Mouse (Mus musculus): ENCODE results near the gene Tmem143. TPM values are rescaled to one million over a fixed set of nuclear protein-coding genes. Genes with fewer than 3 reads are reported as not detected.

The Tmem143 gene
- polyA plus RNA-seq, 1 experiment, result 52.5 TPM

DNA sequence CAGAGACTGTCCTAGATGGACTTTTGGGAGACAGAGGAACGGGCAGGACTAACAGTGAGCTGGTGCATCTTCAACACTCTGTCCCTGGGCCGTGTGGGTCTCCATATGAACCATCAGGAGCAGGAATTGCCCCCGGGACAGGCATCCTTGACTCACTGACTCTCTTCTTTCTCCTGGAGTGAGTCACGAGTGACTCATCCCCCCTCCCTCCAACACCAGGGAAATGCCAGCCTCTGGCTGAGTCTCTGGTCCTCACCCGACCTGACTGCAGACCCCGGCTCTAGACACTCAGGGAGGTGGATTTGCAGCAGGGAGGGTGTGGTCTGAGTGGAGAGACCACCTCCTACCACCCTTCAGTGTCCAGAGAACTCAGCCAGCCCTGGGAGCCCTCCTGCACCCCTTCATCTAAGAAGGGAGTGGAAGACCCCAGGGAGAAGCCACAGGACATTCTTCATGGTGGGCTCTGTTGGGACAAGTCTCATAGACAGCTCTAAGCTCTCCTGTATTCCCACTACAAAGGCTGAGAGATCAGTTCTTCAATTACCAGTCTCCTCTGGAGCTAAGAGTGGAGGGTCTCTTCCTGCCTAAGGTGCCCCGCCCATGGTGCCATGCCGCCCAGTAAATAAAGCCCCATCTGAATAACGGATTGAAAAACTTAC lies 24.0 kb downstream of the Tmem143 start:
- WGBS, result 2% methylated on average over 9 of the region's 9 CpGs
- peak overlapping the region; percentile 84 for H3K27ac ChIP-seq (ENCODE audit: control insufficient read depth, insufficient read depth, low read length)
- H3K4me3 ChIP-seq (ENCODE audit: control insufficient read depth, insufficient read depth, low read length), result peak overlapping the region; percentile 64
- DNase-seq, result peak; percentile 36
- no peaks in the 10 kb centered on the region for H3K36me3 ChIP-seq (ENCODE audit: control insufficient read depth, insufficient read depth, low read length)
- no peak for TF ChIP-seq CTCF (IDR thresholded peaks at IDR 0.05; ENCODE audit: borderline replicate concordance, control insufficient read depth, extremely low read depth, insufficient read depth, low read length, poor library complexity)
- TF ChIP-seq POLR2A (IDR thresholded peaks at IDR 0.05; ENCODE audit: control insufficient read depth, extremely low read depth, insufficient read depth, low read length, poor library complexity), result no peak
- peaks cover 66% of the 10 kb centered on the region for H3K4me1 ChIP-seq (replicated peaks; ENCODE audit: control insufficient read depth, insufficient read depth, low read length)
- no peaks in the 10 kb centered on the region for H3K27me3 ChIP-seq (ENCODE audit: control insufficient read depth, insufficient read depth, low read length)

DNA sequence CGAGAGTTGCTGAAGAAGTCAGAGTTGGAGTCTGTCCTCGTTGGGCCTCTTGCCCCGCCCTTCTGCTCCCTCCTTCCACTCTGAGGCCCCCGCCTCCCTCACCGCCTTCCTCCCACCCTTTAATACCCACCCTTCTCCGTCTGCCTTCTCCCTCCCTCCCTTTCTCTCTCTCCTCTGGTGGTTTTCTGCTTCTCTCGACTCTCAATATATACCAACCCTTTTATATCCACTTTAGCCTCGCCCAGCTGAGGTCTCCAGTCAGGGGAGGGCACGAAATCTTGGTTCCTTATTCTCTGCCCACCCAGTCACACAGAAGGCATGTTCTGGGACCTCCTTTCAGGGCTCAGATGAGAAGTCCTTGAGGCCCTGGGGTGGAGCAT lies 24.5 kb downstream of the Tmem143 start, which contains the start of gene Emp3:
Emp3 (minus strand) TSS at position 163 of the 380 bp plus-strand sequence.
- Histone ChIP-seq H3K27me3 (ENCODE audit: control insufficient read depth, insufficient read depth, low read length) (no peaks in the 10 kb centered on the region), H3K36me3 (ENCODE audit: control insufficient read depth, insufficient read depth, low read length) (no peaks in the 10 kb centered on the region), H3K4me1 (replicated peaks; ENCODE audit: control insufficient read depth, insufficient read depth, low read length) (peaks cover 61% of the 10 kb centered on the region), H3K4me3 (ENCODE audit: control insufficient read depth, insufficient read depth, low read length) (peak within 1 kb of the TSS; percentile 64), H3K27ac (ENCODE audit: control insufficient read depth, insufficient read depth, low read length) (peak within 1 kb of the TSS; percentile 84)
- TF ChIP-seq CTCF (IDR thresholded peaks at IDR 0.05; ENCODE audit: borderline replicate concordance, control insufficient read depth, extremely low read depth, insufficient read depth, low read length, poor library complexity) (no peak), POLR2A (IDR thresholded peaks at IDR 0.05; ENCODE audit: control insufficient read depth, extremely low read depth, insufficient read depth, low read length, poor library complexity) (0 out of 2 replicates have a peak, but pooled peaks have one; percentile 13)
- DNase-seq, result peak; percentile 74
- WGBS, result 4% methylated on average over 9 of the region's 9 CpGs

DNA sequence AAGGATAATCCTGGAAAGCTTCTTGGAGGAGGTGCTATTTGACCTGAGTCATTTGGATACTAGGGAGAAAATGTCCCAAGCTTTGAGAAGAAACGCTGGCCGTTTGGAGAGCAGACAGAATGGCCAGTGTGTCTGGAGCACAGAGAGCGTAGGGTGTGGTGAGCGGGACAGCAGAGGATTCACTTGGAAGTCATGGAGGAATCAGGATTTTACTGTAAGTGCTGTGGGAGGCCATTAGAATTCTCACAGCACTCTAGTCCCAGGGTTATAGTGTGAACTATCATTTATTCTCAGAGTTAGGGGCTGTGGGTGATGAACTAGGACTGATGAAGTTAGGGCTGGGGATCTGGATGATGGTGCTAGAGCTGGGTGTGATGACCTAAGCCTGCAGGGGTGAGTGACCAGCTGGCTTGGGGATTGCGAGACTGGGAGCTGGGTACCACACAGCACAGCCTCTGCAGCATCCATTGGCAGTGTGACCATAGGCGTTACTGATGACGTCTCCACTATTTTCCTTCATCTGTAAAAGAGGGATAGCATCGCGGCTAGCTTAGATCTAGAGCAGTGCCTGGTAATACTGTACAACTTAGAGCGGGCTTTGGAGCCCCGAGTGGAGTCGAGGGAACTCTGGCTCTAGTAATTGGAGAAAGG lies 25.3 kb downstream of the Tmem143 start:
- Histone ChIP-seq H3K27ac (ENCODE audit: control insufficient read depth, insufficient read depth, low read length) (peak overlapping the region; percentile 80), H3K36me3 (ENCODE audit: control insufficient read depth, insufficient read depth, low read length) (no peaks in the 10 kb centered on the region), H3K27me3 (ENCODE audit: control insufficient read depth, insufficient read depth, low read length) (no peaks in the 10 kb centered on the region), H3K4me1 (replicated peaks; ENCODE audit: control insufficient read depth, insufficient read depth, low read length) (peaks cover 57% of the 10 kb centered on the region), H3K4me3 (ENCODE audit: control insufficient read depth, insufficient read depth, low read length) (no peak overlapping the region)
- DNase-seq, result no peak
- TF ChIP-seq CTCF (IDR thresholded peaks at IDR 0.05; ENCODE audit: borderline replicate concordance, control insufficient read depth, extremely low read depth, insufficient read depth, low read length, poor library complexity), result no peak
- no peak for TF ChIP-seq POLR2A (IDR thresholded peaks at IDR 0.05; ENCODE audit: control insufficient read depth, extremely low read depth, insufficient read depth, low read length, poor library complexity)
- WGBS, result 54% methylated on average over 12 of the region's 12 CpGs

DNA sequence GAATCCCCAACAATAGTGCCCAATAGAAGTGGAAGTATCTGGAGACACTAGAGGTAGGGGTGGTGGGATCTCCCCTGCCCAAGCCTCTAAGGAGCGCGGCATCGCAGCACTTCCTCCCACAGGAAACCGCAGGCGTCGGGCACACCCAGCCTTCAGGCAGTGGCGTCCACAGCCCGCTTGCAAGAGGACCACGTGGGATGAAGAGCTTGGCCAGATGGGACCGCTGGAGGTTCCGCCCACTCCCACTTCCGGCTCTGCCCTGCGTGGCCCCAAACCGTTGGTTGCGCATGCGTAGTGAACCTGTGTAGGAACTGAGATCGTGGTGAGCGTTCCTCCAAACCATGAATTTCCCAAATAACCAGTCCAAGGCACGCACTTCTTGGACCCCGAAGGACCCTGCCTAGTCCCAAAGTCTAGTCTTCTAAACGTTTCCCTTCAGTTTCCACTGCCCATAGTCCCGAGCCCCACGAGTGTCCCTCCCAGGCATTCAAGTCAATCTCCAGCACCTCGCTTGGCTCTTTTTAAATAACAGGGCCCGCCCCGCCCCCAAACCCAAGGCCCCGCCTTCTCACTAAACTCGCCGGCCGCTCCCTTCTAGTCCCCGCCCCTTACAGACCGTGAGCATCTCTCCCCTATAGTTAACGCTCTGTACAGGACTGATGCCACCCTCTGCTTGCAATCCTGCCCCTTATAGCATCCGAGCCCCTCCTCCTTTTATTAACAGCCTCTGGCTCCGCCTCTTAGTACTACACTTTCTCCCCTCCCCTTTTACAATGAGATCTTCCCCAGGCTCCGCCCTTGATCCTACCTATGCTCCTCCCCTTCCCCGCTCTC lies 26.4 kb downstream of the Tmem143 start:
- peaks cover 46% of the 10 kb centered on the region for H3K4me1 ChIP-seq (replicated peaks; ENCODE audit: control insufficient read depth, insufficient read depth, low read length)
- no peak for TF ChIP-seq CTCF (IDR thresholded peaks at IDR 0.05; ENCODE audit: borderline replicate concordance, control insufficient read depth, extremely low read depth, insufficient read depth, low read length, poor library complexity)
- peak; percentile 55; the same call in 1 of the 2 replicates for TF ChIP-seq POLR2A (IDR thresholded peaks at IDR 0.05; ENCODE audit: control insufficient read depth, extremely low read depth, insufficient read depth, low read length, poor library complexity)
- peak; percentile 93 for DNase-seq
- under 1% methylated on average over 37 of the region's 37 CpGs for WGBS
- H3K27ac ChIP-seq (ENCODE audit: control insufficient read depth, insufficient read depth, low read length), result peak overlapping the region; percentile 92
- no peaks in the 10 kb centered on the region for H3K36me3 ChIP-seq (ENCODE audit: control insufficient read depth, insufficient read depth, low read length)
- H3K27me3 ChIP-seq (ENCODE audit: control insufficient read depth, insufficient read depth, low read length), result no peaks in the 10 kb centered on the region
- H3K4me3 ChIP-seq (ENCODE audit: control insufficient read depth, insufficient read depth, low read length), result peak overlapping the region; percentile 51

DNA sequence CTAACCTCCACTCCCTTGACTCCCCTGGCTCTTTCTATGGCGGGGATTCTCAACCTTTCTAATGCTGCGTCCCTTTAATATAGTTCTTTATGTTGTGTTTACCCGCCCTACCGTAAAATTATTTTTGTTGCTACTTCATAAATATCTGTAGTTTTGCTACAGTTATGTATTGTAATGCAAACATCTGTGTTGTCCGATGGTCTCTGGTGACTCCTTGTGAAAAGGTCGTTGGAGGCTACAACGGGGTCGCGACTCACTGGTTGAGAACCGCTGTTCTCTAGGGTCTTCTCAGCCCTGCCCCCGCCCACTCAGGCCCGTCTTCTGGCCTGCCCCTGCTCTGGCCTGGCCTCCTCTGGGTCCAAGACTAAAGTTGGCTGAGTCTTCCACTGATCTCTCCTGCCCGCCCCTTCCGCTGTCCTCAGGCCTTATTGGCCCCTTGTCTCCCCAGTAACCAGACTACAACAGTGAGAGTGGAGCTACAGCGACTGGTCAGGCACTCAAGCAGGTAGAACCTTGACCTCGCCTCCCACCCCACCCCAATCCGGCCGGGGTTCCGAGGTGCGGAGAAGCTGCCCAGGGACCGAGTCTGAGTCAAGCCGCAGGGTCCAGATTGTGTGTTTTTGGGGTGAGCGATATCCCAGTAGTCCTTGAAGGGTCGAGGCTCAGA lies 27.2 kb downstream of the Tmem143 start, which contains the start of gene Ccdc114:
Ccdc114 (plus strand) TSS at position 311 of the 667 bp plus-strand sequence.
- H3K4me1 ChIP-seq (replicated peaks; ENCODE audit: control insufficient read depth, insufficient read depth, low read length), result peaks cover 44% of the 10 kb centered on the region
- no peak for TF ChIP-seq CTCF (IDR thresholded peaks at IDR 0.05; ENCODE audit: borderline replicate concordance, control insufficient read depth, extremely low read depth, insufficient read depth, low read length, poor library complexity)
- no peak for TF ChIP-seq POLR2A (IDR thresholded peaks at IDR 0.05; ENCODE audit: control insufficient read depth, extremely low read depth, insufficient read depth, low read length, poor library complexity)

More for the DNA sequence above, 27.2 kb downstream of the Tmem143 start, which contains the start of gene Ccdc114:
- Histone ChIP-seq H3K36me3 (ENCODE audit: control insufficient read depth, insufficient read depth, low read length) (no peaks in the 10 kb centered on the region), H3K4me3 (ENCODE audit: control insufficient read depth, insufficient read depth, low read length) (peak within 1 kb of the TSS; percentile 51), H3K27ac (ENCODE audit: control insufficient read depth, insufficient read depth, low read length) (peak within 1 kb of the TSS; percentile 92), H3K27me3 (ENCODE audit: control insufficient read depth, insufficient read depth, low read length) (no peaks in the 10 kb centered on the region)
- DNase-seq, result peak; percentile 42
- 10% methylated on average over 24 of the region's 24 CpGs for WGBS

Measured in thymus, adult 2 months (tissue).